Mouse (Mus musculus) stomach, postnatal 0 days (tissue): Measurements from ENCODE around the gene Dnah11.

Experiments used
- CTCF ChIP-seq: IDR thresholded peaks from 2 replicates; pipeline ENCODE4 v1.5.1; 2016; ENCODE audit warnings: antibody characterized with exemption, low read depth, mild to moderate bottlenecking, moderate library complexity
- EP300 ChIP-seq: optimal IDR thresholded peaks from 2 replicates; pipeline ENCODE3; 2016; ENCODE audit warnings: antibody characterized with exemption

GRCm38 (mm10) chr12:118099694-118100093 is 99.1 kb downstream of the Dnah11 start:
- TF ChIP-seq CTCF (no peak), EP300 (no peak)
